Mouse (Mus musculus): ENCODE measurements around the gene Znhit2.

The Znhit2 gene

DNA sequence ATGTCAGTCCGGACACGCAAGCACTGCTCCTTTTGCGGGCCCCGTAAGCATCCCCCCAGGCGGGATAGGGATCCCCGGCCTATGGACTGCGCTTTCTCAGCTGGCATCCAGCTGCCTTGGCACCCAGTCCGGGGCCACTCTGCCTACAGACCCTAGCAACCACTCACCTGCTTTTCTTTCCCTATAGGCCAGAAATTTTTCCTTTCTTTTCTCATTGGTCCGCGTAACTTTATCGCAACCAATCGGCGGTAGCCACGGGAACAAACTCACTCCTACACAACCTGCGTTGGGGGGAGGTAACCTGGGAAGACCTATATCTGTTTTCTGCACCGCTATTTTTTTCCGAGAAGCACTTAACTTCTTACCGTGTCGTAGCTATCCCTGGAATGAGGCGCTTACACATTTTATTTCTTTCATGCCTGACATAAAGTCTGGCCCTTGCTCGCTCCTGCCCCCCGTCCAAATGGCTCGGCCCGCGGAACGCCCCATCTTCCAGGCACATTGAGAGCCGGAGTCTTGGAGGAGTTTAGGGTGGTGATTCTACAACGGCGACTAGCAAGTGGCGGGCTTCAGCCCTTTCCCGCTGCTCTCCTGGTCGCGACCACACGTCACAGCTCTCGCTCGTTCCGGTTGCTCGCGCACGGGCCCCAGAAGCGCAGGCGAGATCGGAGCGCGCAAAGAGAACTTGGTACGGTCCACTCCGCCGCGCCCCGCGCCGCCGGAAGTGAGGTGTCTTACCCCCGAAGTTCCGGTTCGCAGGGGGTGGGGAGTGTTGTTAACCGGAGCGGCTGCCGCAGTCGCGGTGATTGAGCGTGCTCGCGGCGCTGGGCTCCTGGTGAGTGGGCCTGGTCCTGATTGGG lies 14.5 kb upstream of the Znhit2 start, which contains the start of gene Syvn1:
Gene Syvn1 (plus strand): TSS at position 283 of the 860 bp plus-strand sequence.
- DNase-seq (ENCODE audit: low spot score) = peak; percentile 90

DNA sequence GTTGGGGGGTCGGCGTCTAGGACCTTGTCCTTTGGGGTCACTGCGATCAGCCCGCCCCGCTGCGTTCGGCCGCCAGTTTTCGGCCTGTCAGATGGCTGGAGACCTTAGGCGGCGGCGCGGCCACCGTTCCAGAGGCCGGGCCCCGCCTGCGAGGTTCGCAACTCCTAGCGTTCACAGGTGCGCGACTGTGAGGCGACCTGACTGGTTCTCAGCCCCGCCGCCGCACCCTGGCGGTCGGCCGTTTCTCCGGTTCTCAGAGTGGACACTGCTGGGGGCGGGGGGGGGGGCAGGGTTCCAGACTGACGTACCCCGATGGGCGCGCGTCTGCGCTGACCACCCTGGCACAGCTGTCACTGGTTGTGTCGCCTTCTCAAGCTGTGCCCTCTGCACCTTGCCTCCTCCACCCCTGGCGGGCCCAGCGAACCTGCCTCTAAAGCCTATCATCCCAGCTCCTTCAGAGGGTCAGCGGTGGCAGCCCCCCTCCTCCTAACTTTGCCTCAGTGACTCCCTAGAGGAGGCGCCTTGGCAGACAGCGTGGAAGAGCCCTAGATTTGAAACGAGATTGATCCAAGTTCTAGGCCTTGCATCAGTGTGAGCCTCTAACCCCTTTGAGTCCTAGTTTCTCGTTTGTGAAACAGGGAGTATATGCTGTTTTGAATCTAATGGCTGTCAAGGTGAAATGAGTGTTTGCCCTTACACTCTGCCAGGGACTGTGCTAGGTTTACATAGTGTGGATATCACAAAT lies 13.7 kb upstream of the Znhit2 start:
- no peak for DNase-seq (ENCODE audit: low spot score)

DNA sequence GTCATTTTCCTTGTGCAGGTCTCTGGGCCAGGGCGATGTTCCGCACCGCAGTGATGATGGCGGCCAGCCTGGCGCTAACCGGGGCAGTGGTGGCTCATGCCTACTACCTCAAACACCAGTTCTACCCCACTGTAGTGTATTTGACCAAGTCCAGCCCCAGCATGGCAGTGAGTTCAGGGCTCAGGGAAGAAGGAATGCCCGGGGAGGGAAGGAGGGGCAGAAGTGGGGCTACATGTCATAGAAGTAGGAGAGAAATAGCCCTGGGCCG lies 13.2 kb upstream of the Znhit2 start:
- DNase-seq (ENCODE audit: low spot score) = no peak

- no peak for DNase-seq (ENCODE audit: low spot score)
These were observed 12.1 kb upstream of the Znhit2 start for GRCm38 (mm10) chr19:6048681-6049410.

DNA sequence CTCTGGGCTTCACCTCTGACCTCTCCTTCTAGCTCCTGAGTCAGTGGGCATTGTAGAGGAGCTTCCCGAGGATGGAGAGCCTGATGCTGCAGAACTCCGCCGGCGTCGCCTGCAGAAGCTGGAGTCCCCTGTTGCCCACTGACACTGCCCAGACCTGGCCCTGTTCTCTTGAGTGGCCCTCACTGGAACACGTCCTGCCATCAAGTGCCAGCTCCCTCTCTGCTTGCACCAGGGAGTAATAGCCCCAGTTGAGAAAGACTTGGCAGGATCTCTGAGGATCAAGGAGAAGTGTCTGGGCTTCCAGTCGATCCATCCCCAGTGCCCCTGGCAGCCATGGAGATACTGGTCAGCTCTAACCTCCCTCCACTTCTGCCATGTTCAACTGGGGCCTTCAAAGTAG lies 8.5 kb upstream of the Znhit2 start:
- no peak for DNase-seq (ENCODE audit: low spot score)

GRCm38 (mm10) chr19:6054296-6054695 lies 6.7 kb upstream of the Znhit2 start:
- no peak for DNase-seq (ENCODE audit: low spot score)

DNA sequence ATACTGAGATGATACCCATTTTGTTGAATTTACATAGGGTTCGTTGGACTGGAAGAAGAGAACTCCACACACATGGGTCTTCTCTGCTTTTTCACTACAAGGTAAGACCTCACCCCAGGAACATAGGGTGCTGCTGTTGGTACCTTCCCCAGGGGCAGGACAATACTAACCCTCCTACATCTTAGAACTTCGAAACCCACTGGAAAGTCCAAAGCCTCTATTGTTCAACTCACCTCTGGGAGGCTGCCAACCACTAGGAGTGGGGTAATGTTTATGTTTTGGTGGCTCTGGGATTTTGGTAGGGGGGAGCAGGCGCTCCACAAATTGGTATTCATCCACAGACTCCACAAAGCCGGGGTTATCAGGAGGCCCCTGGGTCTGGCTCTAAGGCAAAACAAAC lies 4.3 kb upstream of the Znhit2 start:
- no peak for DNase-seq (ENCODE audit: low spot score)

DNA sequence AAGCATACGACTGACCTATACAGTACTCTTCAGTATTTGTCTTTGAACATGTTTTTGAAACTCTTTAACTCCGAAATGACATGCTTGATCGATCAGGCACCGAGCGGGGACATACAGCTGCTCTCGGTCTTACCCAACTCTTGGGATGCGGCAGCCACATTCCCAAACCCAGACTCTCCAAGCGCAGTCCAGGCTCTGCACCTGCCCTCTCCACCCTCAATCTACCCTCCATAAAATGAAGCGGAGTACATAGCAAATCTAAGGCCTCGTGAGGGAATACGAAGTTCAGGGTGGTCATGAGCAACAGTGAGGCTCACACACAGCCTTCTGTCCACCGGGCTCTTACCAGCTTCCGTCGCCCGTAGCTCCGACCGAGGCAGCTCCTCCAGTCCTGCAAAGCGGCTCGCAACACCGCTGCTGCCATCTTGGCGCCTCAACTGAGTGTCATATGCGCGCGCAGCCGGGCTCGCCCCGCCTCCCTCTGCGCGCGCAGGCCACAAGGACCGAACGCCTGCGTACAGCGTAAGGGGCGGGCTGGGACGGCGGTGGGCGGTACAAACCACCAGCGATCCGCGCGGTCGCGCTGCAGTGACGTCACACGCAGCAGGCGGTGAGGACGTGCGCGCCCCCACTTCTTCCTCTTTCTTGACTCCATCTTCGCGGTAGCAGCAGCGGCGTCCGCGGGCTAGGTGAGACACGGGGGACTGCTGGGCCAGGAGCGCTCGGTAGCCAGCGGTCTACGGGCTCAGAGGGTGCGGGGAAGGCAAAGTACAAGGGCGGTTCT lies 3.5 kb upstream of the Znhit2 start, which contains the start of the genes Mrpl49 and Fau:
Gene Mrpl49 (minus strand): TSS at position 473 of the 784 bp plus-strand sequence.
Gene Fau (plus strand): TSS at position 532 of the 784 bp plus-strand sequence.
- peak; percentile 95 for DNase-seq (ENCODE audit: low spot score)

DNA sequence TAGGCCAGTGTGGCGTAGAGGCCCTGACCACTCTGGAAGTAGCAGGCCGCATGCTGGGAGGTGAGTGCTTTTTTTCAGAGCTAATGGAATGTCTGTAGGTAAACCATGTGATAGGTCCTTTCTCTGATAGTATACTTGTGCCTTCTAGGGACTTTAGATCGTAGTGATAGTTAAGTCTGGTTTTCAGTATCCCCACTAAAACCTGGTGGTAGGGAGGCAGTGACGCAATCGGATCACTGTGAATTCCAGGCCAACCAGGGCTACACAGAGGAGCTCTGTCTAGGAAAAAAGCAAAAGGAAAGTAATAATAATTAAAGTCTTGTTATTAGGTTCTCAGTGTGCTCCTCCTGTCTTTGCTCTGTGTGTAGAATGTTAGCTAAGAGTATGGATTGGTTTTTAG lies 2.5 kb upstream of the Znhit2 start:
- no peak for DNase-seq (ENCODE audit: low spot score)

- no peak for DNase-seq (ENCODE audit: low spot score)
These were observed 2.0 kb upstream of the Znhit2 start for GRCm38 (mm10) chr19:6058966-6059365.

DNA sequence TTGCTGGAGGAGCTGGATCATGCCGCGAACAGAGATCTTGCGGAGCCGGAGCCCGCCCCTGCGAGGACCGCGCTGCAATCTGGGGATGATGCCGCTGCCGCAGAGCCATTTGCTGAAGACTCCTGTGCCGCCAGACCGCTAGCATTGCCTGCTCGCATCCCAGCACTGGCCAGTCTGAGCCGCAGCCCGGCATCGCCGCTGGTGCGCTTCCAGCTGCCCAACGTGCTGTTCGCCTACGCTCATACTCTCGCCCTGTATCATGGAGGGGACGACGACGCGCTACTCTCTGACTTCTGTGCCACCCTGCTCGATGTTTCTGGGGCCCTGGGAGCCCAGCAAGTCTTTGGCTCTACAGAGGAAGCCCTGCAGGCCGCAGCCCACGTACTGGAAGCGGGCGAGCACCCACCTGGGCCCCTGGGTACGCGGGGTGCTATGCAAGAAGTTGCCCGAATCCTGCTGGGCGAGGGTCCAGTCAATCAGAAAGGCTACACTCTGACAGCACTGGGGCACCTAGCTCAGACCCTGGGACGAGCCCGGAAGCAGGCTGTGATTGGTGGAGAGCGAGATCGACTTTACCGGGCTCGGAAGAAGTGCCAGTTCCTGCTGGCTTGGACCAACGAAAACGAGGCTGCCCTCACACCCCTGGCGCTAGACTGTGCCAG lies 780 bp downstream of the Znhit2 start:
- no peak for DNase-seq (ENCODE audit: low spot score)

DNA sequence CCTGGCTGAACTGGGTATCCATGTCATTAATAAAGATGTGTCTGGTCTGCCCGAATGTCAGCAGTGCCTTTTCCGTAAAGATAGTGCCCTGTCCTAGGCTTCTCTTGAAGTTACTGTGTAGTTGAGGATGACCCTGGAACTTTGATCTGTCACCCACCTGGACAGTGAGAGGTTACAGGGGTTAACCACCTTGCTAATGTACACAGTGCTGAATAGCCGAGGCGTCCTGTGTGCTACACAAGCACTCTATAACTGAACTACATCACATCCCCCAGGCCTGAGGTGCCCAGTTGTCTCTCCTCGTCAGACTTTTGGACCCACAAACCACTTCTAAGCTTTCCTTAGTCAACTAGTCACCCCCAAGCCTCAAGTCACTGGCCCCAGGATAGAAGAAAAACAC lies 1.4 kb downstream of the Znhit2 start:
- DNase-seq (ENCODE audit: low spot score) = no peak

DNA sequence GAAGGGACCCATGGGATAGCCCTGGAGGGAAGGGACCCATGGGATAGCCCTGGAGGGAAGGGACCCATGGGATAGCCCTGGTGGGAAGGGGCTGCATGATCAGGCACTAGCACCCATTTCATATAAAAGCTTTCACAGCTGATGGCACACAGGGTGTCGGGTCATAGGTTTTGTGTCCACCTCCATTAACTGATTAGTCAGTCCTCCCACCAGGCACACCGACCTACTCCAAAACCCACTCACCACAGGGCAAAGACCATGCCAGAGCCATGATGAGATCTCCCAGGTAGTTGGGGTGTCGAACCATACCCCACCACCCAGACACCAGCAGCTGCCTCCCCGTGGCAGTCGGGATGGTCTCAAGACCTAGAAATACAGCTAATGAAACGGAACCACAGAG lies 2.1 kb downstream of the Znhit2 start:
- no peak for DNase-seq (ENCODE audit: low spot score)

- no peak for DNase-seq (ENCODE audit: low spot score)
These were observed 5.6 kb downstream of the Znhit2 start for GRCm38 (mm10) chr19:6066571-6066970.

DNA sequence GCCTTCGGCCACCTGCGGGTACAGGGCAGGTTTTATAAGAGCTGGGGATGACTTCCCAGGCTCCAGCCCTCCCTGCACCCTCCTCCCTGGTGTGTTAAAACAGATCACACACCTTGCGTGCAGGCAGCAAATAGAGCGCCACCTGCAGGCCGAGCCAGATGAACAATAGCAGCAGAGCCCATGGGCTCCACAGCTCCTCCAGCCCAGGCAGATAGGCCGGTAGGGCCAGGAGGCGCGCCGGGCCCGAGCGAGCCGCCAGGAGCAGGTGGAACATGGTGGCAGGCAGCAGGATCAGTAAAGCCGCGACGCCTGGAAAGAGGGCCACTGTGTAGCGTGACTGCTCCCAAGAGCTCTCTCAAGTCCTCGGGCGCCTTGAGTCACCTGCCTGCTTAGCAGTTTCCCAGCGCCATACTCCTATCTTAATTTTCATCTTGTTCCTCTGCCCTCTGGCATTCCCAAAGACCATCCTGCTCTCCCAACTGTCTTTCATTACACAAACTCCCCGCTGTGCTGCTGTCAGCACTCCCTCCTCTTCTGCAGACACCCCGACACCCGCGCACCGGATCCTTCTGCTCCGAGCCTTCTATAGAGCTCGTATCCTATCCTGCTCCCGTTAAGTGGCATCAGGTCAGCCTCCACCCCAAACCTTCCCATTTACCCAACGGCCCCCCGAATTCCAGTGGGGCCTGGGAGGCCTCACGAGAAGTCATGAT lies 6.2 kb downstream of the Znhit2 start:
- DNase-seq (ENCODE audit: low spot score) = peak; percentile 79

- peak; percentile 77 for DNase-seq (ENCODE audit: low spot score)
These were observed 6.9 kb downstream of the Znhit2 start, which contains the start of gene Tm7sf2 for GRCm38 (mm10) chr19:6067724-6068415. TSS of gene Tm7sf2 (minus strand) at chr19:6068373.

GRCm38 (mm10) chr19:6068951-6069350 lies 8.0 kb downstream of the Znhit2 start:
- DNase-seq (ENCODE audit: low spot score) = no peak

DNA sequence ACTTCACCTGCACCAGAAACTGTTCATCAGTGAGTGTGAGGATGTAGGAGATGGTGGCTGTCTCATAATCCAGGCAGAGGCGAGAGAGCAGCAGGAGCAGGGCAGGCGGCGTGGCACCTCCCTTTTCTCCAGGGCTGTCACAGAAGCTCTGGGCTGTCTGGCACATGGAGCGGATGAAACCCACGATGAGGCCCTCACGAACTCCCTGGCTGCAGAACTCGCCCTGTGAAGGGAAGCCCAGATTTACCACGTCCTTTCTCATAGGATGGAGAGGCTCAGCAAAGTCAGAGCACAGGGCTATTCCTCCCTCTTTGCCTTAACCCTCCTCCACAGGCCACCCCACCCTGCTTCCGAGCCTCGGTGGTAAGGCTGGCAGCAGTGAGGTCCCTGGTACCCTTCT lies 8.9 kb downstream of the Znhit2 start:
- DNase-seq (ENCODE audit: low spot score) = no peak

DNA sequence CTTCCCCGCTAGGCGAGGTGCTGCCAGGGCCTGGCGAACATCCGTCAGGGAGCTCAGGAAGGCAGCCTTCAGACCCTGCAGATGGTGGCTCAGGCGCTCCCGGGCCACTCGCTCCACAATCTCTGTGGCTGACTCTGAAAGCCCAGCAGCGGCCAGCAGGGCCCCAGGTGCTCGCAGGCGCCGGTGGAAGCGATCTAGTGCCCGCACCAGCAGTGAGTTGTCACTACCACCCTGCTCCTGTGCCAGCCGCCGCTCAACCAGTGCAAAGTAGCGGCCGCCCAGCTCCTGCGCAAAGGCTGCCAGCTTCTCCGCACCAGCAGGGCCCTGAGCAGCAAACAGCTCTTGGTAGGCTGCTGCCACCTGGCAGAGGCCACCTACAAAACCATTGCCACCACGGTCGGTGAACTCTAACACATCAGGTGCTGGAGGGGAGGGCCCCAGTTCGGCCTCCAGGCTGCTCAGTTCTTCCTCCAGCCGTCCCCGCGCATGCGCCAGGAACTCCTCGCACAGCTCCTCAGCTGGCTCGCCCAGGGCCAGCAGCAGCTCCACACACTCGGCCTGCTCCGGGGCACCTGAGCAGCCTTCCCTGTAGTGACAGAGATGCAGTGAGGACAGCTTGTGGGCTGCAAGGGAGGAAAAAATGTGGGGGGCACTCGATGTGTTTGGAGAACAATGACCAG lies 9.7 kb downstream of the Znhit2 start:
- DNase-seq (ENCODE audit: low spot score) = no peak
